Mouse (Mus musculus) intestine, postnatal 0 days (tissue): Measurements from ENCODE around the gene Gm128. TPM values are rescaled to one million over a fixed set of nuclear protein-coding genes. Genes with fewer than 3 reads are reported as not detected.

Experiments
- ATAC-seq: fragments of 200-750 bp; cut with Nextera tagmentation; 2 replicates; pipeline ENCODE4 v1.8.0; 2017; ENCODE audit warnings: mild to moderate bottlenecking, moderate TSS enrichment, moderate library complexity
- H3K27ac ChIP-seq: fragments of 300-500 bp; sonication (generic); 2 replicates; pipeline ENCODE4 v1.5.1; 2014; ENCODE audit warnings: mild to moderate bottlenecking, low read depth, low read length, moderate library complexity
- H3K27me3 ChIP-seq: fragments of 300-500 bp; sonication (generic); replicated peaks from 2 replicates; pipeline ENCODE4 v1.6.1; 2014; ENCODE audit warnings: low read length, mixed read lengths; ENCODE audit not compliant: control insufficient read depth, insufficient read depth
- H3K36me3 ChIP-seq: fragments of 300-500 bp; sonication (generic); 2 replicates; pipeline ENCODE4 v1.6.1; 2014; ENCODE audit warnings: mild to moderate bottlenecking, moderate library complexity; ENCODE audit not compliant: control insufficient read depth, insufficient read depth
- H3K4me1 ChIP-seq: fragments of 300-500 bp; sonication (generic); replicated peaks from 2 replicates; pipeline ENCODE4 v1.6.1; 2014; ENCODE audit warnings: antibody characterized with exemption, low read length, mixed read lengths; ENCODE audit not compliant: control insufficient read depth, insufficient read depth
- H3K4me2 ChIP-seq: fragments of 300-500 bp; sonication (generic); replicated peaks from 2 replicates; pipeline ENCODE4 v1.6.1; 2014; ENCODE audit warnings: low read depth, mild to moderate bottlenecking, moderate library complexity
- H3K4me3 ChIP-seq: fragments of 300-500 bp; sonication (generic); 2 replicates; pipeline ENCODE4 v1.5.1; 2014; ENCODE audit warnings: low read depth, low read length
- H3K9ac ChIP-seq: fragments of 300-500 bp; sonication (generic); 2 replicates; pipeline ENCODE4 v1.6.1; 2014; ENCODE audit warnings: mild to moderate bottlenecking, low read depth, low read length
- H3K9me3 ChIP-seq: fragments of 300-500 bp; sonication (generic); 2 replicates; pipeline ENCODE4 v1.6.1; 2016; ENCODE audit warnings: mixed run types; ENCODE audit not compliant: control insufficient read depth
- CTCF ChIP-seq: sonication (generic); IDR thresholded peaks from 2 replicates; pipeline ENCODE4 v1.5.1; 2016; ENCODE audit warnings: low read depth, mild to moderate bottlenecking, control low read depth, antibody characterized with exemption, moderate library complexity
- WGBS: fragments of 180-500 bp; shearing (Covaris S2); extraction: QIAGEN DNeasy Blood & Tissue Kit; methylation state at CpG from one replicate; pipeline ENCODE4 v1.1.7; 2014; 5-methylcytosine and 5-hydroxymethylcytosine counted together
- polyA plus RNA-seq: library from polyadenylated mRNA; unstranded; fragments of >200 nt; fragmentation: Nextera tagmentation; extraction: Ambion mirVana; gene quantifications from 2 replicates; pipeline ENCODE4 v1.2.1, GENCODE M21; 2015

Gene Gm128
- polyA plus RNA-seq, 1 experiment from 2014 or later: 0.14 TPM

DNA sequence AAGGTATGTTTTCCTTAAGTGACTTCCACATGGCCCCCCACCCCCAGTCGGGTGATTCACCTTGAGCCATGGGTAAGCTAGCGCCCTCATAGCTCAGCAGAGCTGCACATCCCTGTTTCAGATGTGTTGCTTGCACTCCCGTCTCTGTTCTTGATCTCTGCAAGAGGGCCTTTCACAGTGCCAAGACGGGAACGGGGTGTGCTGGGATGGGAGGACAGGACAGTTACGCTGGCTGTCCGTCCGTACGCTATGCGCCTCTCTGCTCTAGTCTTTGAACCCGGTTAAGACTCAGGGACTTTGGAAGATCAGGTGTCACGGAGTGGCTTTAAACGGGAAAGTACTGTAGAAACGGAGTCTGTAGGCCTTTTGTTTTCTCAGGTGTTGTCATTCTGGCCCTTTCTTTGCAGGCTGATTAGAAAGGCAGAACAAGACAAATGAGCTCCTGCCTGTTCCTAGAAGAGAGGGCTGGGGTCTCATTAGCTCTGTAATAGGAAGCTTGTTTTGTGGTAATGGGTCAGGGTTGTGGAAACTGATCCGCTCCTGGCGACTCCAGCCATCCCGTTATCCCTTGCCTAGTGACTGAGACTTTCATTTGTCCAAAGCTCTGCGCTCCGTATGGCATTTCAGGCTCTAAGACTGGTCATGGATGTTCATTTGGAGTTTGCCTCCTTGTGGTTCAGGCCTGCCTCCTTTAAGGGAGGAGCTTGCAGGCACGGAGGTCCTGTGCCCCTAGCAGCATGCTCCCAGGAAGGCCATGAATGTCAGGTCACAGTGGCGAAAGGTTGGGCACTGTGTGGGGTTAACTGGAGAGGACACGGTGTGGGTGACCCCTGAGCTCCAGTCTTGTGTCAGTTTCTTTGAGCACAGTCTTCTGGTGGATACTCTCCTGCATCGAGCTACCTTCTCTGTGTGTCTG is 5.8 kb downstream of the Gm128 start:
- 88% methylated on average over 23 of the region's 23 CpGs for WGBS
- H3K27ac ChIP-seq: peak overlapping the region; percentile 28; the same call in 1 of the 2 replicates
- H3K36me3 ChIP-seq: peaks cover 58% of the 10 kb centered on the region
- TF ChIP-seq CTCF: no peak
- peaks cover 8% of the 10 kb centered on the region for H3K4me1 ChIP-seq
- no peak for ATAC-seq
- no peaks in the 10 kb centered on the region for H3K9me3 ChIP-seq
- H3K4me3 ChIP-seq: no peak overlapping the region
- no peak overlapping the region for H3K4me2 ChIP-seq
- H3K9ac ChIP-seq: no peak overlapping the region
- no peaks in the 10 kb centered on the region for H3K27me3 ChIP-seq

DNA sequence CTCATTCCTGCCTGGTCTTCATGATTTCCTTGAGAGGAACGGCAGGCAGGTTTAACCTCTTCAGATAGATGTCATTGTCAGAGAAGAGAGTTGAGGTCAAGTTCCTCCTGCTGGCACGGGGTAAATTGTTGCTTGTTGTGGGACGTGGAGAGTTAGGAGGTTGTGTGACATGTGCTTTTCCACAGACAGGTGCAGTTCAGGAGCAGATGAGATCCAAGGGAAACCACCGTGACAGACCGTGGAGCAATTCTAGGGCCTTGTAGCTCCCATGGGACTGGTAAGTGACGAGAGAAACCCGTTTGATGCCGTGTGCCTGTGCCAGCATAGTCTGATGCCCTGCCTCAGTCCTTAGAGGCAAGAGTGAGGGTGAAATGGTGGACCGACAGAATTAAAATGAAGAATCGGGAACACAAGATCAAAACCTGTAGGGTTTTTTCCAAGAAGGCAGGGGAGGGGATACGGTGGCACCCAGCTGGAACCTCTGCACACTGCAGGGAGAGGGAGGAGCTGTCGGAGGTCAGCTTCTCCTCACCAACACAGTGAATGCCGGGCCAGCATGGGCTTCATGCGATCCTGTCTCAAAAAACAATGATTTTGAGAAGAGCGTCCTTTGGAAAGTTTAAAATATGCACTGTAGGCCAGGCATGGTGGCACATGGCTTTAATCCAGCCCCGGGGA is 8.0 kb downstream of the Gm128 start:
- Histone ChIP-seq H3K4me2 (no peak overlapping the region), H3K4me1 (peaks cover 9% of the 10 kb centered on the region), H3K9me3 (no peaks in the 10 kb centered on the region), H3K27me3 (no peaks in the 10 kb centered on the region), H3K4me3 (no peak overlapping the region), H3K27ac (peak overlapping the region; percentile 50), H3K36me3 (peaks cover 58% of the 10 kb centered on the region), H3K9ac (no peak overlapping the region)
- ATAC-seq: no peak
- no peak for TF ChIP-seq CTCF
- 86% methylated on average over 16 of the region's 16 CpGs for WGBS

DNA sequence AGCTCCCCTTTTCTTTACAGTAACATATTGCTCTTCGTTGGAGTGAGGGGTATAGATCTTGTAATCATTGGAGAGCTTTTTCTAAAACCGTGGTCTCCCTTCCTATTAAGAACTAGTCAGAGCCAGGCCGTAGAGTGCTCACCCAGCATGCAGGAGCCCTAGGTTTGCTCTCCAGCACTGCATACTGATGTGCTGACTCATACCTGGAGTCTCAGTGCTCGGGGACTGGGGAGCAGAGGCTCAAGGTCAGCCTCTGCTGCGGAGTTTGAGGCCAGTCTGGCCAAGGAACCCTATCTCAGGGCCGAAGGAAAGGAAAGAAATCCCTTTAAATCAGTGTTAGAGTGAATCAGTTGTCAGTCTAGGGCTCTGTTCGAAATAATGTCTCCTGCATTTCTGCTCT is 8.6 kb downstream of the Gm128 start:
- H3K27me3 ChIP-seq: no peaks in the 10 kb centered on the region
- TF ChIP-seq CTCF: no peak
- peak overlapping the region; percentile 50; the same call in 1 of the 2 replicates for H3K27ac ChIP-seq
- WGBS: 54% methylated on average over 7 of the region's 7 CpGs
- H3K4me2 ChIP-seq: no peak overlapping the region
- H3K4me1 ChIP-seq: peaks cover 9% of the 10 kb centered on the region
- no peak overlapping the region for H3K9ac ChIP-seq
- H3K9me3 ChIP-seq: no peaks in the 10 kb centered on the region
- no peak overlapping the region for H3K4me3 ChIP-seq
- H3K36me3 ChIP-seq: peaks cover 58% of the 10 kb centered on the region
- ATAC-seq: no peak

DNA sequence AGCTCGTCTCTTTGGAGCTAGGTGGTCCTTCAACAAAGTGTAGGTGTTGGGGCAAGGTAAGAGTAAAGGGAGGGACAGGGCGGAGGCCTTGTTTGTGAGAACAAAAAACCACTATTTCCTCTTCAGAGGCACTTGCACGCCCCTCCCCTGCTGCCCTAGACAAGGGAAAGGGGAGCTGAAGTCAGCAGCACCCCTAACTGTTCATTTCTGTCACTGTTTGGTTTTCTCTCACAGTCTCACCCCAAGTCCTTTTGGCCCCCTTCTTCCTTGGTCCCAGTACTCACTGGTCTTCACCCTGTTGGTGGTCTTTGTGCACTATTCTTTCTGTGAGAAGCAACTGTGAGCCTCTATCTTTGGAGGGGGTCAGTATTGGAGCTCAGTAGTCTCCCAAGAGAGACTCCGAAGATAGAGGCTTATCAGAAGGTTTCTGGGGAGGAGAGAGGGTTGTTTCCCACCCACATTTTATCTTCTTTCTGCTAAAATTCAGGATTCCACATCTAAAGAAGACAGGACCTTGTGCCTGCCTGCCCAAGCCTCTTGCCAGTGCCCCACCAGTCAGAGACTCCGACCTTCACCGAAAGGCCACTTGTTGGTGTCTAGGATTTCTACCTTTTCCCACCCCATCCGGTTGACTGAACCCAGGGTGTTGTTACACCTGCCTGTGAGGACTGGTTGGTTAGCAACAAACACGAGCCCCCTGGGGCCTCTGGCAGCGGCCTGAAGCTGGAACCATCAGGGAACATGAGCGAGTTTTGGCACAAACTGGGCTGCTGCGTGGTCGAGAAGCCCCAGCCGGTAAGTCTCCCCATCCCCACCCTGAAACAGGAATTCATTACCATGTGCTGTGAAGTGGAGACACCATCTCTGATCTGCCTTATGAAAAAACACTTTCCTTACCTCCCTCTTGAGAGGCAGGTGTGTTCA is 9.8 kb downstream of the Gm128 start, which contains the start of gene Mllt11:
Gene Mllt11 (minus strand): TSS at position 874 of the 924 bp plus-strand sequence.
- H3K4me2 ChIP-seq: peak within 1 kb of the TSS; percentile 93
- no peak for TF ChIP-seq CTCF
- H3K9ac ChIP-seq: peak within 1 kb of the TSS; percentile 89
- WGBS: 78% methylated on average over 13 of the region's 13 CpGs
- H3K27me3 ChIP-seq: no peaks in the 10 kb centered on the region
- peaks cover 9% of the 10 kb centered on the region for H3K4me1 ChIP-seq
- no peaks in the 10 kb centered on the region for H3K9me3 ChIP-seq
- H3K27ac ChIP-seq: peak within 1 kb of the TSS; percentile 94
- H3K4me3 ChIP-seq: 0 out of 2 replicates have a peak within 1 kb of the TSS, but pooled peaks have one; percentile 78
- peaks cover 48% of the 10 kb centered on the region for H3K36me3 ChIP-seq
- ATAC-seq: no peak

DNA sequence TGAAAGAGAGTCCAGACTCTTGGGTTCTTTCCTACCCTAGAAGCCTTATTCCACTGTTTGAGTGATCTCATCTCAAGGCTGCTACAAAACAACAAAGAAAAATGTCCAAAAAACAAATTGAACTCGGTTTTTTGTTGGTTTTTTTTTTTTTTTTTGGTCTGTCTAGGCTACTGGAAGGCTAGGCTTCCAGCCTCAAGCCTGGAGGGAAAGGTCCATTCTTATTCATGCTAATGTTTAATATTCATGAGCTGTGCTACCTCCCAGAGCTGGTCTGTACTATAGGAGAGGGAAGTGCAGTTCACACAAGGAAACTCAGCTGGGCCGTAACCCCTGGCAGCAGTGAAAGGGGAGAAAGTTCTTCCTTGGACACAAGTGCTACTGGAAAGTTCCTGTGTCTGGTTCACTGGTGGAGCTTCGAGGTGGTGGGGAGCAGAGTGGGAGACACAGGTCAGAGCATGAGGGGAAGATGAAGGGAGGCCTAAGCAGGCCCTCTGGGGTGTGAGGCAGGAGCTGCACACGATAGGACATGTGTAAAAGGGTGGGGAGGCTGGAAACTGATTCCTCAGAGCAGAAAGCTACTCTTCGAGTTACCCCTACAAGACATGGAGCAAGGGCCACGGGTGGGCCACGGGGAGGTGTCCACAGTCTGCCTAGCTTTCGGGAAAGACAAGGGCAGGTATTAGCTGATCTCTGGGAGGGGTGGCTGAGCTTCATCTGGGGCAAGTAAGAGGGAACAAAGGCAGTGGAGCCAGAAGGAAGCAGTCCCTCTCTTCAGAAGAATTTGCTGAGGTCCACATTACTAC is 10.7 kb downstream of the Gm128 start:
- Histone ChIP-seq H3K27ac (peak overlapping the region; percentile 94), H3K4me2 (peak overlapping the region; percentile 93), H3K4me3 (peak overlapping the region; percentile 78), H3K27me3 (no peaks in the 10 kb centered on the region), H3K4me1 (peaks cover 9% of the 10 kb centered on the region), H3K36me3 (peaks cover 40% of the 10 kb centered on the region), H3K9me3 (no peaks in the 10 kb centered on the region), H3K9ac (peak overlapping the region; percentile 89)
- TF ChIP-seq CTCF: no peak
- WGBS: 24% methylated on average over 8 of the region's 8 CpGs
- ATAC-seq: peak; percentile 25; the same call in 1 of the 2 replicates
